Mouse (Mus musculus): Measurements from ENCODE around the gene Dixdc1. TPM values are rescaled to one million over a fixed set of nuclear protein-coding genes. Genes with fewer than 3 reads are reported as not detected.
A peak's percentile ranks its signal among the peaks of the same experiment; 100 is the strongest.
"Not testable (repeated sequence)": the region's sequence is repeated elsewhere in the genome, so short reads cannot be mapped to it uniquely, and the experiment has no call there.

The Dixdc1 gene
- total RNA-seq, 2 experiments from 2014 or later, result 9.9 to 10.1 TPM

- DNase-seq, result no peak
These were observed 92.4 kb downstream of the Dixdc1 start for GRCm38 (mm10) chr9:50646826-50647370.

GRCm38 (mm10) chr9:50634270-50634669 is 105.0 kb downstream of the Dixdc1 start:
- no peak for DNase-seq

GRCm38 (mm10) chr9:50633059-50633458 is 106.3 kb downstream of the Dixdc1 start:
- no peak for DNase-seq

GRCm38 (mm10) chr9:50632016-50632688 is 107.2 kb downstream of the Dixdc1 start:
- no peak for DNase-seq

GRCm38 (mm10) chr9:50630903-50631302 is 108.4 kb downstream of the Dixdc1 start:
- not testable (repeated sequence) for DNase-seq

GRCm38 (mm10) chr9:50617794-50618330 is 121.5 kb downstream of the Dixdc1 start:
- DNase-seq, result no peak

GRCm38 (mm10) chr9:50616766-50617603 is 122.3 kb downstream of the Dixdc1 start, which contains the start of the genes Pih1d2 and Nkapd1:
TSS of gene Pih1d2 (plus strand) at chr9:50617321.
TSS of gene Nkapd1 (minus strand) at chr9:50617464.
- peak; percentile 92 for DNase-seq

GRCm38 (mm10) chr9:50616161-50616560 is 123.2 kb downstream of the Dixdc1 start:
- DNase-seq, result no peak

Other genes starting within 250 kb of the Dixdc1 start
- gene Plet1, start 245.0 kb downstream of the Dixdc1 start, total RNA-seq (2021), result 1 to 10 TPM in 1 of 2 experiments, under 1 TPM in 1; 0.88 to 1.3 TPM
- gene Pts, start 210.8 kb downstream of the Dixdc1 start, total RNA-seq (2021), result 10 to 100 TPM; 27.7 to 36.5 TPM
- gene Il18, start 184.7 kb downstream of the Dixdc1 start, total RNA-seq (2021), result 1 to 10 TPM; 1.3 to 2.0 TPM
- under 1 TPM; 0.12 to 0.20 TPM for gene Bco2, start 184.3 kb downstream of the Dixdc1 start, total RNA-seq (2021)
- gene Tex12, start 178.2 kb downstream of the Dixdc1 start, total RNA-seq (2021), result not detected
- gene Sdhd, start 135.7 kb downstream of the Dixdc1 start, total RNA-seq (2021), result 100 to 1,000 TPM; 664 to 695 TPM
- 100 to 1,000 TPM; 196 to 216 TPM for gene Timm8b, start 135.6 kb downstream of the Dixdc1 start, total RNA-seq (2021)
- under 1 TPM; 0.59 to 0.69 TPM for gene Pih1d2, start 122.2 kb downstream of the Dixdc1 start, total RNA-seq (2021)
- 10 to 100 TPM; 19.0 to 20.3 TPM for gene Nkapd1, start 122.1 kb downstream of the Dixdc1 start, total RNA-seq (2021)
- 100 to 1,000 TPM; 278 to 283 TPM for gene Dlat, start 79.7 kb downstream of the Dixdc1 start, total RNA-seq (2021)
- 1 to 10 TPM; 5.2 to 6.3 TPM for gene 2310030G06Rik, start 7.0 kb upstream of the Dixdc1 start, total RNA-seq (2021)
- 1,000 to 10,000 TPM; 1,184 to 1,197 TPM for gene Cryab, start 11.8 kb upstream of the Dixdc1 start, total RNA-seq (2021)
- 100 to 1,000 TPM; 130 to 150 TPM for gene Hspb2, start 12.8 kb upstream of the Dixdc1 start, total RNA-seq (2021)
- gene Fdxacb1, start 28.7 kb upstream of the Dixdc1 start, total RNA-seq (2021), result 1 to 10 TPM; 6.0 to 7.1 TPM
- gene Alg9, start 35.5 kb upstream of the Dixdc1 start, total RNA-seq (2021), result 10 to 100 TPM; 14.2 to 14.8 TPM
- 10 to 100 TPM; 10.3 to 11.2 TPM for gene 1110032A03Rik, start 36.0 kb upstream of the Dixdc1 start, total RNA-seq (2021)
- gene Ppp2r1b, start 105.8 kb upstream of the Dixdc1 start, total RNA-seq (2021), result 10 to 100 TPM; 24.0 to 29.8 TPM